Mouse (Mus musculus) kidney, postnatal 36 days (tissue): ENCODE measurements around the gene Cdk18.
"Not testable (repeated sequence)": the region's sequence is repeated elsewhere in the genome, so short reads cannot be mapped to it uniquely, and the experiment has no call there.

Source experiments
- DNase-seq, 2 experiments: peaks; one replicate each; pipeline ENCODE4 v3.0.0; 2021 to 2022; ENCODE audit warnings: mixed read lengths in 2 of 2

Cdk18 gene

GRCm38 (mm10) chr1:132139416-132139864 is at the start of gene Cdk18:
Gene Cdk18 (minus strand): TSS chr1:132139684.
- DNase-seq: peak; percentile 91 to 94

DNA sequence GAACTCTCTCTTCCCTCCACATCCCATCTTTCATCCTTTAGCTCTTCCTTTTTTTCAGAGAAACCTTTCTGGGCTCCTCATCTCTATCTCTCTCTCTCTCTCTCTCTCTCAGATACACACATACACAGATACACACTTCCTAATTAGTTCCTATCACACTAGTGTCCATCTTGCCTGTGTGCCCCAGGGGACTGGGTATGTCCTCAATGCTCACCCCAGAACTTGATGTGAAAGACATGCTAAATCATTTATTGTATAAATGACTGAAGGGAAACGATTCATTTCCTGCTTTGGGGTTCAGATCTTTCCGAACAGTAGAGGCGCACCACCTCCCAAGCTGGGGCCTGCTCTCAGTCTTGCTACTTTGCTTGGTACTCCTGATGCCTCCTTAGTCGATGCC is 49.7 kb upstream of the Cdk18 start:
- DNase-seq: no peak

- no peak for DNase-seq
These were observed 49.1 kb upstream of the Cdk18 start for GRCm38 (mm10) chr1:132188442-132189066.

- DNase-seq: no peak
These were observed 46.8 kb upstream of the Cdk18 start for GRCm38 (mm10) chr1:132186303-132186702.

GRCm38 (mm10) chr1:132171619-132172018 is 32.1 kb upstream of the Cdk18 start:
- no peak for DNase-seq

DNA sequence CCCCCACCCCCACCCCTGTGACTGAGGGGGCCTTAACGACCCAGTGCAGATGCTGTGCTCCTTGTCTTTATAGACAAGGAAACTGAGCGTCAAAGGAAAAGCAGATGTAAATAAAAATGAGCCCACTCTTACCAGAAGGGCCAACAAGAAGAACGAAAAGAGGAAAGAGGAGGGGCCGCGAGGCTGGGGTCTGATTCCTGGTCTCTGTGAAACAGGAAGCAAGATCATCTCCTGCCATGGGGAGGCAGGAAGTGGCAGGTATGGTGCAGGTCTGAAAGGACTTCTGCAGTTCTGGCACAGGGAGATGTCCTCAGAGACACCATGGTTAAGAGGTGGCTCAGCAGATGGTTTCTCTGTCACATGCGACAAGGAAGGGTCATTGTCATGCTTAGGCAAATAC is 31.2 kb upstream of the Cdk18 start:
- DNase-seq: no peak

GRCm38 (mm10) chr1:132168115-132168767 is 28.8 kb upstream of the Cdk18 start:
- peak in 1 of 2 experiments; percentile 51 for DNase-seq

DNA sequence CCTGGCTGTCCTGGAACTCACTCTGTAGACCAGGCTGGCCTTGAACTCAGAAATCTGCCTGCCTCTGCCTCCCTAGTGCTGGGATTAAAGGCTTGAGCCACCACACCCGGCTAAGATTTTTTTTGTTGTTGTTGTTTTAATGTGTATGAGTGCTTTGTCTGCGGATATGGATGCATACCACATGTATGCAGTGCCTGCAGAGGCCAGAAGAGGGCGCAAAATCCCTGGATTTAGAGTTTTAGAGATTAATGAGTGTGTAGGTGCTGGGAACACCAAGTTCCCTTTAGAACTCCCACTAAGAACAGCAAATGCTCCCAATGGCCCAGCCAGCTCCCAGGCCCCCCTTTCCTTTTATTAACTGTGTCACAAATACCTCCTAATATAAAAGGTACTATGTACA is 26.4 kb upstream of the Cdk18 start:
- peak in 1 of 2 experiments; percentile 48 for DNase-seq

GRCm38 (mm10) chr1:132164780-132165518 is 25.5 kb upstream of the Cdk18 start:
- DNase-seq: no peak

GRCm38 (mm10) chr1:132162618-132163017 is 23.1 kb upstream of the Cdk18 start:
- DNase-seq: not testable (repeated sequence)

DNA sequence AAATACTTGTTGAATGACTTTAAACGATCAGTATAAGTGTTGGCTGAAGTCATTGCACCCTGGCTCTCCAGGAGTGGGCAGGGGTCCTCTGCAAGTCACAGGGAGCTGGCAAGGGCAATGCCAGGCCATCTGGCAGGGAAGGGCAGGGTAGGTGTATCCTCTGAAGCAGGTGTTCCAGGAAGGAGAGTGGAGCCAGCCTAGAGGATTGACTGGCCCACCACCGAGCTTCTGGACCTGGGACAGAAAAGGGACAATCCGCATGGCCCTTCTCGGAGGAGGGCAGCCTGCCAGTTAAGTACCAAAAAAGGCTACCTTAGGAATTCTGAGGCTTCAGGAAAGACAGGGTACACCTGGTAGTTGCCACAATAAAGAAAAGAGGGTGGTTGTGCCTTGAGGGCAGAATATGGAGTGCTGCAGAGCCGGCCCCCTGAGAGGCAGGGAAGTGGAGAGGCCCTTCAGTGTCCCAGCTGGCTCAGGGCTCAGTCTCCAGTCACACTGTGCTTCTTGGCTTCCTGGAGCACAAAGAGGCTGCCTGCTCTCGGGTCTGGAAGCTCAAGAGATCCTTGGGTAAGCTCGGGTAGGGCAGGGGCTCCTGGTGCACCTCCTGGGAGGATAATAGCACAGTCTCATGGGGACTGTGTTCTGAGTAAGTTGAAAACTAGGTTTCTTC is 21.9 kb upstream of the Cdk18 start:
- DNase-seq: no peak

DNA sequence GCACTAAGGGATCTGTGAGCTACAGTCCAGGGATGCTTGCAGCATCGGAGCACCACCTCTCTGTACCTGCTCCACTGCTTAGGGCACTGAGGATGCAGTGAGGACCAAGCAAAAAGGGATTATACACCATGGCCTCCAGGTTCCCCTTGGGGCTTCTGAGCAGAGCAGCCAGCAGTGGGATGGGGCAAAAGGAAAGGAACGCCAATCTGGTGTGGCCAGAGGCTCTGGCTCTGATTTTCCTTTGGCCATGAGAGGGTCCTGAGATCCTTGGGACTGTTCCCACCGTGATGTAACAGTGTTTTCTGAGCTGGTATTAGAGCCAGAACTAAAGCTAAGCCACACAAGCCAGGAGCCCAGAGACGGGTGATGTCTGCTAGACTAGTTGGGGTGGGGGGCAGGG is 20.2 kb upstream of the Cdk18 start:
- DNase-seq: no peak

GRCm38 (mm10) chr1:132158741-132159140 is 19.3 kb upstream of the Cdk18 start:
- peak in 1 of 2 experiments; percentile 60 for DNase-seq

DNA sequence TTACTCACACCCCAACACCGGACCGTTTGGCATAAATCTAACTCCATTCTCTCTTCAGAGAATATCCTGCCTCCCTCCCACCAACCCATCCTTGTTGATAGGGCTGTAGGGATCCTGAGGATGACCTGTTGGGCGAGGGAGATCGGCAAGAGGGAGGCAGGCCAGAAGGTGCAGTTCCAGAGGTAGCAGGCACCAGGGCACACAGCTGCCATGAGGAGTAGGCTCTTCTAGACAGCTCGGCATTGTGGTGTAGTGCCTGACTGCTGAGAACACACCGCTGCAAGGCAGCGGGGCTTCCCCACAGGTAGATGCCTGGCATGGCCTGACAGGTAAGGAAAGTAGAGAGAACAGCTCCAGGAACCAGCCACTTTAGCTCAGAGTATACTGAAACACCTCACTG is 18.3 kb upstream of the Cdk18 start:
- no peak for DNase-seq

DNA sequence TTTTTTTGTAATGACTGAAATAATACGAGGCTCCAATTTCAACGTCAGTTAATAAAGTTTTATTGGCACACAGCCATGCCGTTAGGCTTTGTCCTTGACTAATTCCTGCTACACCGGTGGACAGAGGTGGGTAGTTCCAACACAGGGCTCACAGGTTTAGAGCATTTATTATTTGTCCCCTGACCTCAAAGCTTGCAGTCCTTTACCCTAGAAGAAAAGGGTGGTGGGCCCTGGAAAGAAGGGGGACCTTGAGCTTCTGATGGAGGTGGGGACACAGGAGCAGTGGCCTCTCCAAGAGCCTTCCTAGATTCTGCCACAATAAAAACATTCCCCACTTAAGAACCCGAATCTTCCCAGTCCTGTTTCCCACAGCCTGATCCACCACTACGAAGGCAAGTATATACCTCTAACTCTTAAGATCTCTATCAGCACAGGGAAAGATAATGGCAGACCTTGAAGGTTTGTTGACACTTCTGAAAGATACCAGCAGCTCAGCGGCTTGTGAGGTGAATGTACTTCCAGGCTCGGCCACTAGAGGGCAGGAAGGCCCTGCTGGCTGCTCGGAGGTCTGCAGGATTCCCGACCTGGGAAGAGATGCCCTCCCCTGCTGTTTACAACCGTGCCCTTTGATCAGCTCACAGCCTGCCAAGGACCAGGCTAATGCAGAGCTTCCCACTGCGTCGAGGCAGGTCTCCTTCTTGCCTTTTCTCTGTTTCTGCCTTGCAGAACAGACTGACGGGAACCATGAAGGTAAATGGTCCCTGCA is 17.7 kb upstream of the Cdk18 start:
- peak; percentile 92 to 96 for DNase-seq

GRCm38 (mm10) chr1:132155737-132156136 is 16.3 kb upstream of the Cdk18 start:
- peak; percentile 85 to 92 for DNase-seq

- no peak for DNase-seq
These were observed 14.2 kb upstream of the Cdk18 start for GRCm38 (mm10) chr1:132153691-132154090.

- no peak for DNase-seq
These were observed 13.7 kb upstream of the Cdk18 start for GRCm38 (mm10) chr1:132153086-132153690.

GRCm38 (mm10) chr1:132151908-132152307 is 12.4 kb upstream of the Cdk18 start:
- no peak for DNase-seq

DNA sequence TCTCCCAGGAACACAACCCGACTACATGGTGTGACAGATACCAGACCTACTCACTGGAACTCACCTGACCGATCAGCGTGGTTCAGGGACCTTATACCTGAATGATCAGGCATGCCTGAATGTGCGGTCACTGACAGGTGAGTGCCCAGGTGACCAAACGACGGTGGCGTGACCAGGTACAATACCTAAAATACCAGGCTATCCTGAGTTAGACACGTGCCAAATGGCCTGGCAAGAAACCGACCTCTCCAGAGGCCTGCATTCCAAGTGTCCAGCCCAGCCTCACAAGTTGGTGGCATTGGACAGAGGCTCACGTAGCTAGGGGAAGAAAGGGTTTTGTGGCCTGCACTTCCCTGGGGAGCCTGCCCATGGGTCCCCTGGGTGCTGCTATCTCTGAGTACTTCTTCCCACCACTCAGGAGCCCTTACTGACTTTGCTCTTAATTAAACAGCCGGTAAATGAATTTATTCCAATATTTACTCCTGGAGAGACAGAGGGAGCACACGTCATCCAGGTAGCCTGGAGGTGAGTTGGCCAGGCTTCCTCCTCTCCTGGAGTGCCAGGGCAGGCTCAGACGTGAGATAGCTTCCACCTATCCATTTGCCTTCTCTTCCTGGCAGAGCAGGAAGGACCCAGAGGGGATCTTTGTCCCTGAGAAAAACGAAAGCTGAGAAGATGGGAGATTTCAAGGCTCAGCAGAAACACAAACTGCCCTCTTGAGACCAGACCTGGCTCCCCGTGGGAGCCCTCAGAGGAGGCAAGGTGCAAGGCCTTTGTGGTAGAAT is 11.5 kb upstream of the Cdk18 start:
- DNase-seq: peak; percentile 68 to 73

- peak; percentile 67 to 86 for DNase-seq
These were observed 10.7 kb upstream of the Cdk18 start for GRCm38 (mm10) chr1:132150171-132150570.
